Mouse (Mus musculus) fat pad, adult 2 months (tissue): ENCODE results near the gene Ppm1j.

Experiments
- DNase-seq: peaks from one replicate; pipeline ENCODE4 v3.0.0-alpha.2; 2011; ENCODE audit warnings: low read depth, low spot score; ENCODE audit errors: extremely low read depth

The Ppm1j gene

DNA sequence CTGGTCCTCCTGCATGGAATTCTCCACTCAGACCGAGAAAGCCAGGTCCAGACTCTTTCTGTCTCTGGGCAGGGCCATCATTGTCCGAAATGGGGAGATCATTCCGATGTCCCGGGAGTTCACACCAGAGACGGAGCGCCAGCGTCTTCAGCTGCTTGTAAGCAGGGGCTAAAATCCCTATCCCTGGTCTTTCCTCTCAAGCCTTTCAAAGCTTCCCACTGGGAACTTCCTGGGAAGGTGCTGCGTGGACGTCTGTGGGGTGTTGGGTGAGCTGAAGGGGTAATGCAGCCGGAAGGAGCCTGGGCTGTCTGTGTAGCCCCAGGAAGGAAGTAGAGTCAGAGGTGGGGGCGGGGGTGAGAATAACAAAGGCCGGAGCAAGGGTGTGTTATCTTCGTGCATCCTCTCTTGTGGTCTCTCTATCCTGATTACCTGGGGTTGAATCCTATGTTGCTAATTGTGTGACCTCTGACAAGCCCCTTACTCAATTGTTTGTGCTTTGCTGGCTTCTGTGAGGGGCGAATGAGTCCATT, 3.2 kb downstream of the Ppm1j start:
- no peak for DNase-seq

DNA sequence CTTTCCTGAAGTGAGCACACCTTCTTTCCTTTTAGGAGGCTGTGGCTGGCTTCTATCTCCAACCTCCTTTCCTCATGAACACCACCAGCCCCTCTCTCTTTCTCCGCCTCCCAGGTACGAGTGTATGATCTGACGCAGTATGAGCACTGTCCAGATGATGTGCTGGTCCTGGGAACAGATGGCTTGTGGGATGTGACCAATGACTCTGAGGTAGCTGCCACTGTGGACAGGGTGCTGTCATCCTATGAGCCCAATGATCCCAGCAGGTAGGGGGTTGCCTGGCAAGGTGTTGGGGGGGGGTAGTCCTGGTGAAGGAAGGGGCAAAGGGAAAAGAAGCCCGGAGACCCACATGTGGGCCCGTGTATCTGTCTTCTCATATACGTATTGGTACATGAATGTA, 4.4 kb downstream of the Ppm1j start:
- DNase-seq, result no peak

DNA sequence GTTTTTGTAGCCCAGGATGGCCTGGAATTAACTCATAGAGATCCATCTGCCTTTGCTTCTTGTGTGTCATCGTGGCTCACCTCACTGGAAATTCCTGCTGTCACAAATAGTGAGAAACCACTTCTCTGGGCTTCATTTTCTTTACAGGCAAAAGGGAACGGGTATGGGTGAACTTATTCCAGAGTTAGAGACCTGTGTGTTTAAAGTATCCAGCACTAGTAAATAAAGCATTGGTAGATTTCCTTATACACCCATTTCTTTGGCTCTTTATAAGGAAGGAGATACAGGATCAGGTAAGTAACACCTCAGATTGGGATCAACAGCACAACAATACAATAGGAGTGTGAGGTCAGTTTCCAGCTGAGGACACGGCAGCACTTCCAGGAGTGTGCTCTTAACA, 7.2 kb downstream of the Ppm1j start, which contains the start of gene Rhoc:
Gene Rhoc (plus strand): TSS at position 301 of the 400 bp plus-strand sequence.
- DNase-seq, result no peak

DNA sequence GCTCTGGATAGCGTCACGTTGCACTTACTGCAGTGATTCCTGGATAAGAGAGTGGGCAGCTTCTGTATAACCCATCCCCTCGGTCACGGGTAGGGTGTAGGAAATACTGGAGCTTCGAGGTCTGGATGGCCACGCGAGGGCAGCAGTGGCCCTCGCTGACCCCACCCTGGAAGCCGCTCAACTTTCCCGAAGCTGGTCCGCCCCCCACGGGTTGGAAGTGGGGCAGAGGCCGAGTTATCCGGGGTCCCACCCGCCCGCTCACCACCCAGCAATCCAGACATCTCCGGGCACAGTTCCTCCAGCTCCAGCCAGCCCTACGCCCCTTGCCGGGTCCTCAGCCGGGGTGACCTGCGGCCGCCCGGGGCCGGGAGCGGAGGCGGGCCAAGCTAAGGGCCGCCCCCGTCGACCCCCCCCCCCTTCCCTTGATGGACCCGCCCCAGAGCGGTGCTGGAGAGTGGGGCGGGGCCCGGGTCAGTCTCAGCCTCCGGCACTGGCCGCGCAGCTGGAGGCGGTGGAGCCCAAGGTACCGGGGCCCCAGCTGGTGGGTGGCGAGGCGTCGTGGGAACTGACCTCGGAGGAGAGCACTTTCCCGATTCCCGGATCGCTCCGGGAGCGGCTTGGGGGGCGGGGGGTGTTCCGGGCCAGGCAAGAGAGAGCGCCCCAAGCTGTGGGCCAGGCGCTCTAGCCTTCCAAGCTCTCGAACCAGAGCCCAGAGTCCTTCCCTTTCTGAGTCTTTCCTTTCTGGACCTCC, 7.9 kb downstream of the Ppm1j start:
- no peak for DNase-seq

DNA sequence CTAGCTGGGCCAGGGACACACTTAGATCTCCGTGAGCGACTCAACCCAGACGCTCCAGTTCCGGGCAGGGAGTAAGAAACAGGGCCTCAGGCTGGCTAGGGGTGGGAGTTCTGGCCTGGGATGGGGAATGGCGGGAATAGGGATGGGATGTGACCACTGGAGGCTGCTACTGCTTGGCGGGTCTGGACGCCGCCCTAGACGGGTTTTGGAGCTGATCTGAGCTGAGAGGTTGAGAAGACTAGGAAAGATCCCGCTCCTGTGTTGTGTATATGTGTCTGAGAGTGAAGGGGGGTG, 8.4 kb downstream of the Ppm1j start:
- DNase-seq, result no peak

DNA sequence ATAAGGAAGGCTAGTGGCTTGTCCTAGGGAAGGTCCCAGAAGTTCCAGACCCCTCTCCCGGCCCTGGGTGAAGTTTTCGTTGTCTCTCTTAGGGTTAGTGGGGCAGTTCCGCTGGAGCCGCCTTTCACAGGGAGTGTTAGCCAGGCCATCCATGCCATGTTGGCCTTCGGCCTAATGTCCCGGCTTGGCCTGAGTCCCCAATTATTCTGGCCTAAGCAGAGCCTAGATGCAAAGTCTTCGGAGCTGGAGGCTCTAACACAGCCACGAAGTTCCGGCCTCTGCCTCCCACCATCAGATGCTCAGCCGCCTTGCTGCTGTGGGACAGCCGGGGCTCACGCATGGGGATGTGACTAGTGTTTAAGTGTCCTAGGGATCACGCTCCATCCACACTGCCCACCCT, 9.0 kb downstream of the Ppm1j start:
- DNase-seq, result no peak

DNA sequence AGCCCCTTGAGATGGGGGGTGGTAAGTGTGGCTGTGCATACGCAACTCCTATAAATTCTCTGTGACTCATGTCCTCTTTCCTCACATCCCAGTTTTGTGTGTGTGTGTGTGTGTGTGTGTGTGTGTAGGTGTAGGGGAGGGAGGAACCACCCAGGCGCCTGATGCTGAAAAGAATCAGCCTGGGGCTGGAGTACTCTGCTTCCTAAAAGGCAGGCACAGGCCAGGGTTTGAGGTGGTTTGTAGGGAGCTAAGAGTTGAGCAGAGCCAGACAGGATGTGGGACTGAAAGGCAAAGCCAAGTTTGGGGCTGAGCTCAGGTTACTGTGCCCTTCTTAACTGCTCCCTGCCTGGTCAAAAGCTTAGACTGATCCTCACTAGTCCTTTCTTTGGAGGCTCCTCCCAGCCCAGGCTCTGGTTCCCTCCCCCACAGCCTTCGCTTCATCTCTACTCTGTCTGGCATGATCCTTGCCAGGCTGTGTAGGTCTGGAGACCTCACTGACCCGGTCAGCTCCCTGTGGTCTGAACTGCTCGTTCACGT, 9.6 kb downstream of the Ppm1j start:
- DNase-seq, result no peak

DNA sequence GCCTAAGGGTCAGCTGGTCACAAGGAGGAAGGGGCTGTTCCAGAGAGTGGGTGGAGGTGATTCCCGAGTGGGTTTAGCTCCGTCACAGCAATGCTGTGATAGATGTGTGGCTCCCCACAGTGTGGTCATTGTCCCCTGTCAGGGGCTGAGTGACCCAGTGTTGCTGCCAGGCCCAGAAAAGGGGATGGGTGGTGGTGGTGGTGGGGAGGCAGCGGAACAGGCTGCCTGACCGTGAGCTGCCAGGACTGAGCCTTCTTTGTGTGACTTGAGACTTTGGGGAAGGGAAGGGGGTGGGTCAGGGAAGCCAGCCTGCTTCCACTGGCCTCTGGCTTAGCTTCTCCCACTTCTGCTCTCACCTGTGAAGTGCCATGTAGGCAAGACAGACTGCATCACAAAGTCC, 10.2 kb downstream of the Ppm1j start:
- no peak for DNase-seq

DNA sequence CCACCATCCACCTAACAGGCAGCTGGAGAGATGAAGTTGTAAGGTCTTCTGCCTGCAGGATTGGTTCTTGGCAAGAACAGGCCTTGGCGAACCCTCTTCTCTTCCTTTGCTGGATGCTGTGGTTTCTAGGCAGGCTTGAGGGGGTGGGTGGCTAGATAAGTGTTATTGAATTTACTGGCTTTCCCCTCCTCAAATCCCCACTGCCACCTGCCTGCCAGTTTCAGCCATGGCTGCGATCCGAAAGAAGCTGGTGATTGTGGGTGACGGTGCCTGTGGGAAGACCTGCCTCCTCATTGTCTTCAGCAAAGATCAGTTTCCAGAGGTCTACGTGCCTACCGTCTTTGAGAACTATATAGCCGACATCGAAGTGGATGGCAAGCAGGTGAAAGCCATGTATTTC, 10.8 kb downstream of the Ppm1j start:
- DNase-seq, result no peak

DNA sequence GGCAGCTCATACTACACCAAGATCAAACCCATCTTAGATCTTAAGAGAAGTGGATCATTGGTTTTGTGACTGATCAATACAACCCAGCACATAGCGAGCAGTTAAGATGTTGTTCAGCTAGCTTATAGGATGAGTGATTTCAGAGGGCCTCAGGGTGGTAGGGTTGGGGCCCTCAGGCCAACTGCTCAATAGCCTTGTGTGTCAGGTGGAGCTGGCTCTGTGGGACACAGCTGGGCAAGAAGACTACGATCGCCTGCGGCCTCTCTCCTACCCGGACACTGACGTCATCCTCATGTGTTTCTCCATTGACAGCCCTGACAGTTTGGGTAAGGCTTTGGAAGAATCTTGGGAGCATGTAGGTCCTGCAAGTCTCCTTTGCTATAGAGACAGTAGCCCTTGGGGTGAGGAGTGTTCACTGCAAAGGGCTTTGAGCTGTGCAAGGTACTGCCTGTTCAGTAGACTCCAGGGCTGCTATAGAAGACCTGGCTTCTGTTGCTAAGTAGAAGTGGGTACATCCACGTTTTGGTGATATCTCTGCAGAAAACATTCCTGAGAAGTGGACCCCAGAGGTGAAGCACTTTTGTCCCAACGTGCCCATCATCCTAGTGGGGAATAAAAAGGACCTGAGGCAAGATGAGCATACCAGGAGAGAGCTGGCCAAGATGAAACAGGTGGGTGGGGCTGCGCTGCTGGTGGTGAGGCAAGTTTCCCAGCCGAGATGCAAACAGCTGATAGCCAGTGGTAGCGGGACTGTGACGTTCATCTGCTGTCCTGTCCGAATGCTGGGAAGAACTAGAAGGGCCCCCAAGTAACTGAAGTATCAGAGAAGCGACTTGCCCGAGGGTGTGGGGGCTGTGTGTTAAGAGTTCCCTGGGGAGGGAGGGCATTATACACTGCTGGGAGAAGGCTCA, 11.8 kb downstream of the Ppm1j start:
- no peak for DNase-seq

DNA sequence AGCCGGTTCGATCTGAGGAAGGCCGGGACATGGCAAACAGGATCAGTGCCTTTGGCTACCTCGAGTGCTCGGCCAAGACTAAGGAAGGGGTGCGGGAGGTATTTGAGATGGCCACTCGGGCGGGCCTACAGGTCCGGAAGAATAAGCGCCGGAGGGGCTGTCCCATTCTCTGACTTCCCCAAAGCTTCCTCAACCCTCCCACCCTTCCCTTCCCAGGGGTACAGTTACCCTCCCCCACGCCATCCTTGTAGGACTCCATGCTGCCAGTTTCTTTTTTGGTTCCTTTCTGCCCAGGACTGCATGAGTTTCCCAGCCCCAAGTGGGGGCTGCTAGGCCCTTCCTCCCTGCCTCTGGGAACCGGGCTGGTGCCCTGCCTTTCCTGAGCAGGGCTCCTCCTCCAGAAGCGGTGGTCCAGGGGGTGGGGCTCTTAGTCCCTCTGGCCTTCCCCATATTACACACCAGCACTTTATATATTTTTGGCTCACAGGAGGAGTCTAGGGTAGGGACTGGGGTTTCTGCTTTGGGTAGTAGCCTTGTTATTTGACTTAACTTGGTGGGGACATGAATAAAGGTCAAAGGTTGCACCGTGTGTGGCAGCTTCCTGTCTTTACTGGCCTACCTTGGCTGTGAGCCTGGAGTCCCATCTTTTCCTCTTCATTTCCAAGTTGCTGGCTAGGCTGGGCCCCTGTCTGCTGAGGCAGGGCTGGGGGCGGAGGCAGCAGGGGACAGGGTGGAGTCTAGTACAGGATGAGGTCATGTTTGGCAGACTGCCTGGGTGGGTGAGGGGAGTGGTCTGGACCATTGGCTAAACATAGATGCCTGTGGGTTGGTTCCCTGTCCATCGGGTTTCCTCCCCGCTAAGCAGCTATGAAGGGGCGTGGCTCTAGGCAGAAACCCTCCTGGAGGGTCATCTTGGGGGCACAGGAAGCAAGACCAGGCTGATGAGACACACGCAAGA, 13.3 kb downstream of the Ppm1j start:
- no peak for DNase-seq

DNA sequence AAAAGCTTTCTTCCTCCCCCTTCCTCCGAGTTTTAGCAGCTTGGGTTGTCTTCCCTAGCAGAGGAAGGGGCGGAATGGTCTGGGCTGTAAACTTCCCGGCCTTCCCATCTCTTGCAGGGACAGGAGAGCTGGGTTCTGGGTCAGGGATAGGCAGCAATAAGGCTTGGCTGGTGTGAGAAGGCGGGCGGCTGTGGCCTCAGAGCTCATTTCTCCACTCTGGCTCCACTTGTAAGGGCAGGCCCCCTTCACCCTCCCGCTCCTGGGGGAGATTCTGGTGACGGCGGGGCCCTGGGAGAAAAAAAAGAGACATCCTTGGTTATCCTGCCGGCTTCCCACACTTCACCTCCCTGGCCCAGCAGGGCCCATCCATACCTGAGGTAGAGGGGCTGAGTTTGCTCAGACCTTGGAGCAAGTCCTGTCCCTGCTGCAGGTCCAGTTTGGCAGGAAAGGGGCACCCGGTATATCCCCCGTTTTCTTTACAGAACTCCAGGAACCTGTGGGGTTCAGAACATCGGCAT, 14.2 kb downstream of the Ppm1j start:
- DNase-seq, result no peak

DNA sequence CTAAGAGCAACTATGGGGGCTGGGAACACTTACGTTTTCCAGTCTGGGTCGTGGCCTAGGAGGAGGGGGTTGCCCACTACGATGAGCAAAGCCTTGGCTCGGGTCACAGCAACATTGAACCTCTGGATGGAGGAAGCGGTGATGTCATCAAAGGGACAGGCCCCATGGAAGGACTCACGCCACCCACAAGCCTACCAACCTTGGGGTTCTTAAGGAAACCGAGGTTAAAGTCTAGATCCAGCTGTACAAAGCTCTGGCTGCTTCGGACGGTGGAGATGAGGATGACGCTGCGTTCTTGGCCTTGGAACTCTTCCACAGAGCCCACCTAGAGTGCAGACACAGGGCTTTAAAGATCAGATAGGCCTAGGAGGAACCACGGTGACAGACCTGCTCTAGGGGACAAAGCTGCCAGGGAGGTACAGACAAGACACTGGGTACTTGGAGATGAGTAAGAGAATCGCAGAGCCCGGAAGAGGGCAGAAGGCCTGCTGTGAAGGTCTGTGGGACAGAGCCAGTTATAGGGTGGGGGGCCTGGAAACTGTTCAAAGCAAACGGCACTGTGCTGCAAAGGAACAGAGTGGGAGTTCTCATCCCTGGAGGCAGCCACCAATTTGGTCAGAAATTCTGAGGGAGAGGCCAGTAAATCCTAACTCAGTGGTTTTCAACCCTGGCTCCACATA, 14.9 kb downstream of the Ppm1j start:
- no peak for DNase-seq

DNA sequence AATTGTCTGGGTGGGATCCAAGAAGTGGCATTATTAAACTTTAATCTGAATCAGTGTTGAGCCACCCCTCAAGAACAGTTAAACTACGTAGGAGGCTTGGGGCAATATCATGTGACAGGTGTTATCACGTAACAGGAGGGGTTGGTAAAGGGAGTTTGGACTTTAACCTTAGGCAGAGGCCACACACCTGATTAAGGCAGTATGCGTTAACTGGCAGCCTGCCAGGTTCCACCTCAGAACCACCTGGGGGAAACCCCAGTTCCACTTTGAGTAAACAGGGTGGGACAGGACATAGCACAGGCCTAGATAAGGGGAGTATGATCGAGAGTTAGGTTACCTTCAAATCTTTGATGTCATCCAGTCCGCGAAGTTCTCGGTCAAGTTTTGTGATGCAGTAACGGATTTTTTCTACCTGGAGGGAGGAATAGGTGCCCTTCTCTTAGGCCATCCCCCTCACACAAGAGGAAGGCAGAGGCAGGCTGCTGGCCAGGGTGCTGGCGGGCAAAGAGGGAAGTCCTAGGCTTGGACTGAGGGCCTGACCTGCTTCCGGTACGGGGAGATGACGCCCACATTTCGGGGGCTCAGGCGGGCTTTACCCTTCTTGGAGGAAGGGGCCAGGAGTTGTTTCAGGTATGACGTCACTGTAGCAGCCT, 15.7 kb downstream of the Ppm1j start:
- DNase-seq, result no peak

DNA sequence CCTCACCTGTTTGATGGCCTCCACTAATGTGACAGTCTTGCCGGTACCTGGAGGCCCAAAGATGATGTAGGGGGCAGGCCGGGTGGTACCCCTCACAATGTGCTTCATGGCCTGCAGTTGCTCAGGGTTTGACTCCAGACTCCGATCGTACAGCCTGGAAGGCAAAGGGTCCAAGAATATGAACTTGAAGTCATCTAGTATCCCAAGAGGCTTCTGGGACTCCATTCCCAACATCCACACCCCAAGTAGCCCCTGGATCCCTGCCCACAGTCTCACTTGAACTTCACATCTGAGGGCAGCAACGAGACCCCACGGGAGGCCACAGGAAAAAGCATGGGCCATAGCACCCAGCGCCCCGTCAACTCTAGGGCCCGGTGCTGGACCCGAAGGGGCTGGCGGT, 19.8 kb downstream of the Ppm1j start:
- no peak for DNase-seq

DNA sequence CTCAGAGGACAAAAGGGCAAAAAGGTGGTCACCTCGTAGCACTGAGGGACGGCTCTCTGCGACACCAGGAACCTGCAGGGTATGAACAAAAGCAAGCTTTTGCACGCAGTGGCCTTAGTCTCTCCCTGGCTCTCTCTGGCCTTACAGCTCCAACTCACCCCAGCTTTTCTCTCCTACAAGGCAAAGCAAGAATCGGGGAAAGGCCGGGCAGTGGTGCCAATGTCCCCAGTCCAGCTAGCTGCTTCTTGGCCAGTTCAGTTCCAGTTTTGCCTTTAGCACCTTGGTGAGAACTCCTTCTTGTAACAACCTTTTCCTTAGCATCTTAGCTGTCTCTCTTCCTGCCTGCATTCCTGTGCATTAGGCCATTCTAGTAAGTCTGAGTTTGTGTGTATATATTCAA, 20.6 kb downstream of the Ppm1j start:
- no peak for DNase-seq

DNA sequence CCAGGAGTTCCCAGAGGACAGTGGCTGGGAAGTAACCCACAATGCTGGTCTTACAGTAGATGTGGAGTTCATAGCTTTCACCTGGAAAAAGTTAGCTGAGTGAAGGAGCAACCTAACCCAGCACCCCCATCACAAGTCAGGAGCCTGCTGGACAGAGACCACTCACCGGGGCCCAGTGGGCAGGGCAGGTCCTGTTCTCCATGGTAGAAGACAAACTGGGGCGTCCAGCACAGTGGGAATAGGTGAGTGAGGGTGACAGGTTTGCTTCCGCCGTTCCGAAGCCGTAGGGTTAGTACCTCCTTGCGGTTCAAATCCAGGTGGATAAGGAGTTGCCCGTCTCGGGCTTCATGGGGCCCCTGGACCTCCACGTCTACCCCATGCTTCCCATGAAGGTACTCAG, 23.5 kb downstream of the Ppm1j start:
- DNase-seq, result no peak

DNA sequence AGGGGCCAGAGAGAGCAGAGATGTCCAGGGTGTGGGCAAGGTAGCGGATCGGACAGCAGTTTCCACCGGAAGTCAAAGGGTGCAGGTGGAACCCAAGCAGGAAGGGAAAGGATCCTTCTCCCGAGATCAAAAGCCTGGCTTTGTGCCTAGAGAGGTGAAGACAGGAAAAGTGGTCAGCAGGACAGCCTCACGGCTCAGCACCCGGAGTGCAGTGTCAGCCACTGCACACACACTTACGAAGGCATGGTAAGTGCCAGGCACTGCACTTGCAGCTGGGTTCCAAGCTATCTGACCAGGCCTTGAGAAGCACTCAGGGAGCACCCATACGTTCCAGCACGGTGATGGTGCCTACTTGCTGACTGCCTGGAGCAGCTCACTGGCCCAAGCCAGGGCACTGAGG, 24.7 kb downstream of the Ppm1j start:
- no peak for DNase-seq

DNA sequence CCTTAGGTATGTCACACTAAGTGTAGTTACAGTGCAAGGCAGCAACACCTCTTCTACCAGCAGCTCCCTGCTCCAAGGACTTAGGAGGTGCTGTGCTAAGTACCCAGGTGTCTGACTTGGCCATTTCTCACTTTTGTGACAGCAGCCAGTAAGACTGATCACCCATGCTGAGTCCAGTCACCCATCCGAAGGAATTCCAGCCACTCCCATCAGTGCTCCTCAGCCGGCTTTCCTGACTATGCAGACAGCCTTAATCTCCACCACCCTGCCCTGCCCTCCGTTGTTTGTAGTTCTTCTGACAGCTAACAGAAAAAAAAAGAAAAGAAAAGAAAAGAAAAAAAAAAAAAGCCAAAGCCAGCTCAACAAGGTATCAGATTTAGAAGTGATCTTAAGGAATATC, 30.9 kb downstream of the Ppm1j start:
- no peak for DNase-seq

DNA sequence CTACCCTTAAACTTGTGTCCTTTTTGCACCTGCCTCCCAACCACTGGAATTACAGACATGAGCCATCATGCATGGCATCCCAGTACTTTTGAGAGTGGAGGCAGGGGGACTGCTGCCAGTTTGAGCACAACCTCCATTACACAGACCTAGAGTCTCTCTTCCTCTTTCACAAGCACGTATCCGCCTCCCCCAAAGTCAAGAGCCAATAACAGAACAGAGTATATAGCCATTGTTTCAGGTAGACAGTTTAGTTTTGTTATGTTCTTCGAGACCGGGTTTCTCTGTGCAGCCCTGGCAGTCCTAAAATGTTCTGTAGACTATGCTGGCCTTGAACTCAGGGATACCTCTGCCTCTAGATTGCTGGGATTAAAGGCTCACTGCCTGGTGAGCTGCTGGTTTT, 31.4 kb downstream of the Ppm1j start:
- no peak for DNase-seq
